Mouse (Mus musculus): ENCODE data around the gene Gm49388.

DNA sequence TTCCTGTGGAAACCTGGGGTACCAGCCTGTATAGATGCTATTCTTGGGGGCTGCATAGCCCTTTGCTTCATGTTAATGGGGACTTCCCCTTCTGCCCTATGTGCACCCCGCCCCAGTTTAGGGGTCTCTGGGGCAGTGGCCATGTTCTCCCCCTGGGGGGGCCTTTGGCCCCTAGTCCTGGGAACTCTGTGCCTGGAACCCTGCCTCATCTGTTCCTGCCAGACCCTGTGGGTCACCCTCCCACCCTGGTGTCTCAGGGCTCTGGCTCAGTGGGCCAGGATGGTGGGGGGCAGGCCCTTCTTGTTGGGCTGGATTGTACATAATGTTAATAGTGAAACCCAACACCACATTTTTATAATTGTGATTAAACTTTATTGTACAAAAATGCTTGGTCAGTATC, 14.3 kb downstream of the Gm49388 start:
- TF ChIP-seq CTCF (IDR thresholded peaks at IDR 0.05; ENCODE audit: control insufficient read depth, insufficient read depth, insufficient replicate concordance, low read depth, low read length) (no peak), POLR2A (IDR thresholded peaks at IDR 0.05; ENCODE audit: control insufficient read depth, low read depth, low read length) (no peak)

Data from testis, adult 2 months (tissue).